Mouse (Mus musculus) spleen, adult 2 months (tissue): ENCODE data around the gene Lrrc8d.

Experiments
- CTCF ChIP-seq: fragments of 200-500 bp; IDR thresholded peaks from 2 replicates; pipeline ENCODE4 v1.5.1; 2011; ENCODE audit warnings: mild to moderate bottlenecking, inconsistent platforms; ENCODE audit not compliant: insufficient read depth, insufficient read length, insufficient replicate concordance; ENCODE audit errors: extremely low read depth
- POLR2A ChIP-seq: fragments of 200-500 bp; IDR thresholded peaks from 2 replicates; pipeline ENCODE4 v1.6.1; 2011; ENCODE audit warnings: low read depth, low read length, inconsistent platforms

- no peak for TF ChIP-seq CTCF
- TF ChIP-seq POLR2A: no peak
Observed at GRCm38 (mm10) chr5:105818411-105818810, 118.6 kb downstream of the Lrrc8d start.
